Mouse (Mus musculus) cerebellum, adult 11 months (tissue): ENCODE data around the gene Mtmr10.

Experiments used
- DNase-seq: peaks from one replicate; pipeline ENCODE4 v3.0.0; 2022

Mtmr10 gene

GRCm38 (mm10) chr7:64296286-64297010, 9.0 kb downstream of the Mtmr10 start:
- DNase-seq, result no peak

DNA sequence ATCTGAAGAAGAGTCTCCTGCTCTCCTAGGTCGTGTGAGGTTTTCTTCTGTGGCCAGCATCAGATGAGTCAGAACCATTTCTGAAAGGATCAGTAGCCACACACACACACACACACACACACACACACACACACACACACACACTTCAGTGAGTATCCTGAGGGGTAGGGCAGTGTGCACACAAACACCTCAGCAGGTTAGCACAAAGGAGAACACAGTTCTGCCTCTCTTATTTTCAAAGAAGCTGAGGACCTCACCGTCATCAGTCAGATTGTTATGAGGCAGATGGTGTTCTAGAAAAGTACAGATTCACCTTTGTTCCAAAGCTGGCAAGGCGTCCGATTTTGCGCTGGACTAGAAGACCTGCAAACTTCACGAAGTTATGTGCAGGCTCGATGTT, 22.8 kb downstream of the Mtmr10 start:
- DNase-seq, result no peak

DNA sequence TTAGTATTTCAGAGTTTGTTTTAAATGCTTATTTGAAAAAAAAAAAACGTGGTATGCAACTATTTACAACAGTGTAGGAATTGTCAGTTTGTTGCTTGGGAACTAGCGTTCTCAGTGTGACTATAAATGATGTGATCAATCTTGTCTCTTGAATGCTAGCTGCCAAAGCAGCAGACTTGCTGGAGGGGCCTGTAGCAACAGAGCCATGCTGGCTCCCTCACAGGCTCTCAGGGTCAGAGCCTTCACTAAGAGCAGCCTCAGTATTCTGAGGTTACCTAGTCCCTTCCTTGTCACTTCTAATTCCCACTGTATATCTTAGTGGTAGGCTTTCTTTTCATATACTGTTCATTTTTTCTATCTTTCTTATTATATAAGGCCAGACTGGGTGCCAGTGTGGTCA, 23.3 kb downstream of the Mtmr10 start:
- DNase-seq, result no peak

DNA sequence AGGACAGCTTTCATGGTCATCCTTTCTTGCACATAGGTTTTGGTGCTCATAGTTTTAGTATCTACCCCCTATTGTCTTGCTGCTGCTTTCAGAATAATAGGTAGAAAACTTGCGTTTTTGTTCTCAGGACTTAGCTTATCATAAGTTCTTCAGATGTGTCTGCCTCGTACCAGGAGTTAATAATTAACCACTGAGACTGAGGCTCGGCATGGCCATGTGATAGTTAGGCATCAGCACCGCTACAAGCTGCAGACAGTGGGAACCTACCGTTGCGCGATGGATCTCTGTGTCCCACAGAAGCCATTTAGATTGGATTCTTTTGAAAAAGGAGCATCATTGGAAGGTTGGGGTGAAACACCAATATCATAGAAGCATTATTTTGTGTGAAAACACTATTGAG, 25.4 kb downstream of the Mtmr10 start:
- no peak for DNase-seq

GRCm38 (mm10) chr7:64321125-64321524, 33.7 kb downstream of the Mtmr10 start:
- no peak for DNase-seq

GRCm38 (mm10) chr7:64321658-64322057, 34.2 kb downstream of the Mtmr10 start:
- no peak for DNase-seq

- peak; percentile 67 for DNase-seq
Observed at GRCm38 (mm10) chr7:64326892-64327291, 39.4 kb downstream of the Mtmr10 start.

DNA sequence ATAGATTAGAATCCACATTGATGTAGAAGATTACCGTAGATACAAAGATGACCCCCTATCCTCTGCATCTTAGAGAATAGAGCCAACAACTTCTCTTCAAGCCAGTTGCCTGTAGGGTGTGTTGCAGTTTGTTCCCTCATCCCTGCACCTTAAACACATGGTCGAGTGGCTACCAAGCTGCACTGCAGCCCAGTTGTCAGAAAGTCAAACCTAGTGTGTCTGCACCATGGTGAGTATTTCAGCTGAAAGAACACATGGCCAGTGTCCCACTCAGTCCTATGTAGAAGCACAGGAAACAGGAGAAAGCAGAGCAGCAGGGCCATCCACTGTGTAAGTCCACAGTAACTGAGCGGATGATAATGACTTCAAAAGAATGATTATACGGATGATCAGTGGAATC, 40.0 kb downstream of the Mtmr10 start:
- no peak for DNase-seq

- DNase-seq, result no peak
Observed at GRCm38 (mm10) chr7:64331309-64331708, 43.9 kb downstream of the Mtmr10 start.

DNA sequence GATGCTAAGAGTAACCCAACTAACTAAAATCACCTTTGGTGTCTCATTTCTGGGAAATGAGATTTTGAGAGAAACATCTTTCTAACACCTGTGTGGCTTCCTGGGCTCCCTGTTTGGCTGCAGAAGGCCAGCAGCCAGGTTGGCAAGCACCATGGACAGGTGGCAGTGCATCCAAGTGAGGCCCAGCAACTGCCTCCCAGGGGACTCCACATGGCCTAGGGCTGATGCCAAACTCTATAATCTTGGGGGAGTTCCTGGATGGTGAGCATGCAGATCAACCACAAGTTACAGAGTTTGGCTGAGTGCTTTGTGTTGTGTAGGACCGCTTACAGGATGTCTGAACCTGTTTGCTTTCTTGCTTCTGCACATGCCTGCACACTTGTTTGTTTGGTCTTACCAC, 45.2 kb downstream of the Mtmr10 start:
- no peak for DNase-seq

GRCm38 (mm10) chr7:64347813-64348212, 60.4 kb downstream of the Mtmr10 start:
- no peak for DNase-seq

DNA sequence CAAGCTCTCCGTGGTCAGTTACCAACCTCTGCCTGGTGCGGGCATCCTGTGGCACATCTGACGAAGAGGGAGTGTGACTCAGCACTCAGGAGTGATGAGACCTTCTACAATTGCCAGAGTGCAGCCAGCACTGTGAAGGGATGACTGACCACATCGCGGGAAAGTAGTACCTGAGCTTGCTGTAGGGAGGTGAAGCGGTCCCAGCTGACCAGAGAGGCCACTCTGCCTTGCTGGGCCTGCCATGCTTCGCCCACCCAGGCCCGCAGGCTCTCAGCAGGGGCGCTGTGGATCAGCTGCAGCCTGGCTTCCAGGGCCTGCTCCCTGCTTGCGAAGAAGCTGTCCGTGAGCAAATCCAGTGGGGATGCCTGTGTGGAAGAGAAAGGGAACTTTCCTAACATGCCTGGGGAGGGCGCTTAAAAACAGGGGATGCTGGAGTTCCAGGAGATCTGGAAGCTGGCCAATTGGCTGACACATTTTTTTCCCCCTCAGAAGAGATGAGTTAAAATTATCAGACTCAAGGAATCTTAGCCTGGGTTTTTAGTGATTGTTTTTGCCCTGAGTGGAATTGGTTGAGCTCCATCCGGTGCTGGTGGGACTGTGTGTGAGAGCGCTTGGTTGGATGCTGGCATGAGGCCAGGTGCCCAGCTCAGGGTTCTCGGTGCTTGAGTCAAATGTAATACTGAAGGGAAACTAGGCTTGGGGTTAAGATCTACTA, 61.9 kb downstream of the Mtmr10 start:
- no peak for DNase-seq

DNA sequence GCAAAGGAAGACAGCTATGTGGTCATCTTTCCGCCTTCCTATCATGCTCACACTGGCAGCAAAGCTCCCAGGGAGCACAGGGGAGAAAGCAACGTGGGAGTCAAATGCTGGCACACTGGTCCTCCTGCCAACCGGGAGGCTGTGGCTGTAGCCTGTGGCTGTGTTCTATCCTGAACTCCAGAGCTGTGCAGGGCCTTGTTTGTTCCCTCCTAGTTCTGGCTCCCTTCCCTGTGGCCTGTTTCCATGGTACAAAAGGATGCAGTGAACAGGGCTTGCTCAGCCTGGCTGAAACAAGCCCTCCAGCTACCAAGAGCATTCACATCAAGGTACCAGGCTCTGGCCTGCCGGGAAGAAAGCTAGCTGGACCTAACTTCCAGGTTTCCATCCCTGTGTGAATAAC, 63.6 kb downstream of the Mtmr10 start:
- DNase-seq, result peak; percentile 65

- no peak for DNase-seq
Observed at GRCm38 (mm10) chr7:64354206-64354605, 66.8 kb downstream of the Mtmr10 start.

DNA sequence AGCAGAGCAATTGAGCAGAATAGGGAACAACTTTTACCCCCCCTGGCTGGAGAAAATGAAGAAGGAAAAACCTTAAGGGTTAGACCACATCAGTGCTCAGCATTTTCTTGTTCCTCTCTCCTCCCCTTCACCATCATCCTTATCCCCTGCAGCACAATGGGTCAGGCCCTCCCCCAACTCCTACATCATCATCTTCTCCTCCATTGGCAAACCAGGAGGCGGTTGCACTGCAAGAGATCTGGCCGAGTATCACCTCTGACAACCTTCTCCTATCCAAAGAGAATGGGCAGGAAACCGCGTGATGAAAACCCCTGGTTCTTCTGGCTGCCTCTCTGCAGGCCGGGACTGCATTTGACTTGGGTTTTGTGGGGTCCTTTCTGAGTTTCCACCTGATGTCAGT, 69.2 kb downstream of the Mtmr10 start:
- no peak for DNase-seq

DNA sequence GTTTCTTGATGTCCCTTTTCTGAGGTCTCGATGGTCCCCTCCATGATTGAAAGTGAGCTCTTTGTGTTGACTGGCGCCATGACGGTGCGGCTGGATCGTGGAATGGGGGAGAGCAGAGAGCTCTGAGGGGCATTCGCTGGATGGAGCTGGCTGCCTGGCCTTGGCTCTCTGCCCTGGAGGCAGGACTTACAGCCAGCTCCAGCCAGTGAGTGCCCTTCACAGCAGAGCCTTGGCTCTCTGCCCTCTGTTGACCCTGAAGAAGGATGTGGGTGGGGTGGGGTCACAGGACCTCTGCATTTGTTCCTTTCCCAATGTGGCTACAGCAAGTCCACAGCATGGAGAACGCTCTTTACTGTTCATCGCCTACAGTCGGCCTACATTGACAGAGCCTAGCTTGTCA, 70.0 kb downstream of the Mtmr10 start:
- DNase-seq, result no peak

- DNase-seq, result no peak
Observed at GRCm38 (mm10) chr7:64358666-64359065, 71.2 kb downstream of the Mtmr10 start.

DNA sequence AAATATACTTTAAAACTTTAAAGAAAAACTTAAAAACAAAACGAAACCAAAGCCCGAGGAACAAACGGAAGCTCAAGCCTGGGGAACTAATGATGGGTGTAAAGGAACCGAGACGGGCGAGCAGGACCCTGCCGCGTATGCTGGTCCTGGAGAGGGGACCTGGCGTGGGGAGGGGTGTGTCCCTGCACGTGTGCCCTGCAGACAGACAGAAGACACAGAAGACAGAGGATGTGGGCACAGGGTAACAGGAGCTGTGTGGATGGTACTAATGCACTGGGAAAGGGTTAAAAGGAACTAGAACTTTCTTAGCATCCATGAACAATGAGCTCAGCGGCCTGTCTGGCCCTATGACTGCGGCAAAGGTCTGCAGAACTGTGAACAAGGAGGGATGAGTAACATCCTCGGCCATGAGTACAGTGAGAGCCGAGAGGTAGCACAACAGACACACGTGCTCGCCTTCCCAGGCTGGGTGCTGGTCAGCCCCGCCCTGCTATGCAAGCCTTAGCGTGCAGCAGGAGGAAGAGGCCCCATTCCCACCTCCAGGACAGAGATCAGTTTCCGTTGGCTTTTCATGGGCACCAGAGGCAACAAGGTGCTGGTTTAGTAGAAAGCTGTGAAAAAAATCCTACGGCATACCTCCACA, 72.6 kb downstream of the Mtmr10 start:
- DNase-seq, result no peak

- no peak for DNase-seq
Observed at GRCm38 (mm10) chr7:64360586-64360945, 73.1 kb downstream of the Mtmr10 start.

DNA sequence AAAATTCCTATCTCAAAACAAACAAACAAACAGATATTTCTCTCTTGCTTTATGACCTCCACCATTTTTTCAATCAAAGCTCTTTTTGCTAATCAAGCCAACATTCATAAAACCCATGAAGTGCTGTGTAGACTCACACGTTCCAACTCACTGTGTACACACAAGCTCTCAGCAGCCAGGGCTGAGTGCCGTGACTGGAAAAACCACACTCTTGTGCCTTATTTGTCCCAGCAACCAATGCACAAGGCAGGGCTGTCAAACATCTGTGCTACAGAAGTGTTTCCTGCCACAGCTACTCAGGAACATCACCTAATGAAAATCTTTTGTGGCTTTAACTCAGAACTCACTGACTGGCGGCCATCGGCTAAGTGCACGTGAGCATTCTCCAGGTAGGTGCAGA, 78.4 kb downstream of the Mtmr10 start:
- no peak for DNase-seq

DNA sequence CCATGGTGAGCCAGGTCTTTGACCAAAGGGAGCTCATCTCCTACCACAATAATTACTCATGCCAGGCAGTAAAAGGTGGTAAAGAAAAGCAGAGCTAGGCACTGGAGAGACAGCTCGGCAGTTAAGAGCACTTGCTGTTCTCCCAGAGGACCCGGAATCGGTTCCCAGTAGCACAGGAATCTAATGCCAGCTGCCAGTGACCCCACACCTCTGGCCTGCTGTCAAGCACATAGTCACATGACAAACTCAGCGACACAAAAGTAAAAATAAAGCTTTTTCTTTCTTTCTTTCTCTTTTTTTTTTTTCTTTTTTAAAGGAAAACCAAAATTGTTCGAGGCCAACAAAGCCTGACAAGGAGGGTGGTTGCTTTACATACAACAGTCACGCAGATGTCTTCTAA, 82.4 kb downstream of the Mtmr10 start:
- DNase-seq, result no peak

DNA sequence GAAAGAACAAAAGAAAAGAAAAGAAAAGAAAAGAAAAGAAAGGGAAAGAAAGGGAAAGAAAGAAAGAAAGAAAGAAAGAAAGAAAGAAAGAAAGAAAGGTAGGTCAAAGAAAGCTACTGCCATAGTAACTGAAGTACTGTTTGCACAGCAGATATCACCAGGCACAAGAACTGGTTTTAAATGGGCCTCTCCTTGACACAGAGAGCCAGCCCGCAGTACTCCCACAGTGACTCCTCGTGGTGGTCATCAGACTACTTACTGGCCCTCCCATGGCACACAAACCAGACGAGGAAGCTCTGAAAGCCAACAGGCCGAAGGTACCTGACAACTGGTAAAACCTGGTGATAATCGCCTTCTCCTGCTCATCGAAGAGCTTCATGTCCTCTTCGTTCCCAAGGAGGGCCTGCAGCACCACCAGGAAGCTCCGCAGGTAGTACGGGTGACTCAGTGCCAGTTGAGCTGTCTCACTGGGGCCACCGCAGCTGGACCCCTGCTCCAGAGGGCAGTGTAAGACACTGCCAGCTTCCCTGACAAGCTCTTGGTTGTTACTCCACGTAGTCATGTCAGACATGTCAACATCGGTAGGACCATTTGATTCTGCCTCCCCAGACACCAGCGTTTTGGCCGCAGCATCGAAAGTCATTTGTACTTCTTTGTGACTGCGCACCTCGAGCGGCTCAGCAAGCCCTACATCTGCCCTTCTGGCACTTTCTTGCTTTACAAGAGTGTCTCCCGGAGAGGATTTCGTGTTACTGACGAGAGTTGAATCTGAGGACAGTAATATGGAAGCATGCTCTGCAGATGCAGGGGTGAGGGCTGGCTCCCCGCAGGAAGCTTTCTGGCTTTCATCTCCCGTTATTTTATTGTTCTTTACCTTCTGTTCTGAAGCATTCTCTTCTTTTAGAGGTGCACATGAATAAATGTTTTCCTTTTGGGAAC, 84.8 kb downstream of the Mtmr10 start:
- no peak for DNase-seq

- no peak for DNase-seq
Observed at GRCm38 (mm10) chr7:64373147-64373829, 85.8 kb downstream of the Mtmr10 start.
